Mouse (Mus musculus): Measurements from ENCODE around the gene Gjb1.
"Not testable (repeated sequence)": the region's sequence is repeated elsewhere in the genome, so short reads cannot be mapped to it uniquely, and the experiment has no call there.

The Gjb1 gene

DNA sequence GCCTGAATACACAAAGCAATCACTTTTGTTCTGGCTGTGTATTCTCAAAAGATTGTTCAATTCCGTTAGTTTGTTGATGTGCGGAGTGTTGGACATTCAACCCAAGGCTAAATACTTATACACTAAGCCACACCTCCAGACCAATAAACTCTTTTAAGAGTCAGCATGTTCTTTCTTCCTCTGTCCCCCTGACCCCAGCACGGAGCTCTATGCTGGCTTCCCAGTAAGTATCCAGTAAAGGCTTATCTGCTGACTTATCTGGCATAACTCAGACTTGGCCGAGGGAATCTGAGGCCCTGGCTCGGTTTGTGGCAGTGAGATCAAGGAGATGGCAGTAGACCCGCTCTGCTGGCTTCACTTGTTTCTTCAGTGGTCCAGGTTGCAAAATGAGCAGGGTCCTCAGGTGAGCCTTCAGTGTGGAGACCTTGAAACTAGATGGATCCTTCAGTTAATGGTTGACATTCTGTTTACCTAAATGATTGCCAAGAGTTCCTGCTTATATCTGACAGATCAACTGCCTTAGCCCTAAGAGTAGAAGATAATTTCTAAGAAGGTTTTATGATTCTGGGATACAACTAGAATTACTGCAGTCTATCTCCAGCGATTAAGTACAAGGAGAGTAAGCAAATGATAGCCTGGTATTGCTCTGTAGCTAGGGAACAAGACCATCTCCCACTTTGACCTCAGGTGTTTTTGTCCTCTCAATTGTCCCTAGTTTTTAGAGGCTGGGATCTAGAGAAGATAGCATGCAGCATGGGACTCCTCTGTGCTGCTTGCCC is at the start of gene Gjb1:
TSS of gene Gjb1 (plus strand) at position 189 of the 779 bp plus-strand sequence.
- in situ Hi-C loops (cut with MboI; ENCODE audit: low pct_unique_long_range_greater_than_20kb in 1 of 2, low sequenced_read_pairs in 2 of 2, unreplicated experiment in 1 of 2): no loop called here

- in situ Hi-C loops (cut with MboI; ENCODE audit: low pct_unique_long_range_greater_than_20kb in 1 of 2, low sequenced_read_pairs in 2 of 2, unreplicated experiment in 1 of 2): loop anchor here (5.0 to 10.0 kb wide), 3 partner anchors 195 to 255 kb away; no protein-coding TSS in a partner anchor
These were observed 46.7 kb upstream of the Gjb1 start for GRCm38 (mm10) chrX:101329372-101330028.

GRCm38 (mm10) chrX:101332031-101332374 is 44.2 kb upstream of the Gjb1 start:
- in situ Hi-C loops (cut with MboI; ENCODE audit: low pct_unique_long_range_greater_than_20kb in 1 of 2, low sequenced_read_pairs in 2 of 2, unreplicated experiment in 1 of 2): loop anchor here (5.0 to 10.0 kb wide), 3 partner anchors 197 to 257 kb away; no protein-coding TSS in a partner anchor

GRCm38 (mm10) chrX:101332375-101333211 is 43.6 kb upstream of the Gjb1 start:
- in situ Hi-C loops (cut with MboI; ENCODE audit: low pct_unique_long_range_greater_than_20kb in 1 of 2, low sequenced_read_pairs in 2 of 2, unreplicated experiment in 1 of 2): loop anchor here (5.0 to 10.0 kb wide), 3 partner anchors 198 to 258 kb away; no protein-coding TSS in a partner anchor

- in situ Hi-C loops (cut with MboI; ENCODE audit: low pct_unique_long_range_greater_than_20kb in 1 of 2, low sequenced_read_pairs in 2 of 2, unreplicated experiment in 1 of 2): loop anchor here (5.0 to 10.0 kb wide), 3 partner anchors 200 to 260 kb away; no protein-coding TSS in a partner anchor
These were observed 41.6 kb upstream of the Gjb1 start for GRCm38 (mm10) chrX:101334606-101335005.

DNA sequence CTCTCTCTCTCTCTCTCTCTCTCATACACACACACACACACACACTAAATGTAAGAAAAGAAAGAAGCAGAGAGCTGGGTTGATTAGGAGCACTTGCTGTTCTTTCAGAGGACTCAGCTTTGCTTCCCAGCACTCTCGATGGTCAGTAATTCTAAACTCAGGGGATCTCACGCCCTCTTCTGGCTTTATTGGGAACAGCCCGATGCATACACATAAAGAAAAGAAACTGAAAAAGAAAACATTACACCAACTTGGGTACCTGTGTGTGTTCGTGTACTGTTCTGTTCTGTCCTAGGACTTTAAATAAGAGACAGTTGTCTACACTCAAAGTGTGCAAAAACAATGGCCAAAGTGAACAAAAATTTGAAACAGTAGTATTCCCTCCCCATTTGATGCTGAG is 37.5 kb upstream of the Gjb1 start:
- in situ Hi-C loops (cut with MboI; ENCODE audit: low pct_unique_long_range_greater_than_20kb in 1 of 2, low sequenced_read_pairs in 2 of 2, unreplicated experiment in 1 of 2): loop anchor here (10.0 kb wide), 2 partner anchors 204 to 264 kb away; no protein-coding TSS in a partner anchor

DNA sequence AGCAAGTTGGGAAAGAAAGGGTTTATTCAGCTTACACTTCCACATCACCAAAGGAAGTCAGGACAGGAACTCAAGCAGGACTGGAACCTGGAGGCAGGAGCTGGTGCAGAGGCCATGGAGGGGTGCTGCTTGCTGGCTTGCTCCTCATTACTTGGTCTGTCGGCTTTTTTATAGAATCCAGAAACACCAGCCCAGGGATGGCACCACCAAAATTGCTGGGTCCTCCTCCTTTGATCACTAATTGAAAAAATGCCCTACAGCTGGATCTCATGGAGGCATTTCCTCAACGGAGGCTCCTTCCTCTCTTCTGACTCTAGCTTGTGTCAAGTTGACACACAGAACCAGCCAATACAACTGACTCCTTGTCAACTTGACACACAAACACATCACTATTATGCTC is 33.3 kb upstream of the Gjb1 start:
- in situ Hi-C loops (cut with MboI; ENCODE audit: low pct_unique_long_range_greater_than_20kb in 1 of 2, low sequenced_read_pairs in 2 of 2, unreplicated experiment in 1 of 2): not testable (repeated sequence)

DNA sequence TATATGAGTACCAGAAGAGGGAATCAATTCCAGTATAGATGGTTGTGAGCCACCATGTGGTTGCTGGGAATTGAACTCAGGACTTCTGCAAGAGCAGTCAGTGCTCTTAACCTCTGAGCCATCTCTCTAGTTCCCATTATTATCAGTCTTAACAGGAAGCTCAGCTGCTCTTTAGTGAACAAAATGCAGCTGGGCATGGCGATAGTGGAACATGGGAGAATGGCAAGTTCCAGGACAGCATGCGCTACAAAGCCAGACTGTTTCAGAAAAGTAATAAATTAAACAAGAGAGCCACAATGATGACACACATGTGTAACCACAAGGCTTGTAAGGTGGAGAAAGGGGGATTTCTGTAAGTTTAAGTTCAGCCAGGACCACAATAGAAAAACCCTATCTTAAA is 30.7 kb upstream of the Gjb1 start:
- in situ Hi-C loops (cut with MboI; ENCODE audit: low pct_unique_long_range_greater_than_20kb in 1 of 2, low sequenced_read_pairs in 2 of 2, unreplicated experiment in 1 of 2): no loop called here

- in situ Hi-C loops (cut with MboI; ENCODE audit: low pct_unique_long_range_greater_than_20kb in 1 of 2, low sequenced_read_pairs in 2 of 2, unreplicated experiment in 1 of 2): no loop called here
These were observed 29.7 kb upstream of the Gjb1 start for GRCm38 (mm10) chrX:101346475-101346874.

DNA sequence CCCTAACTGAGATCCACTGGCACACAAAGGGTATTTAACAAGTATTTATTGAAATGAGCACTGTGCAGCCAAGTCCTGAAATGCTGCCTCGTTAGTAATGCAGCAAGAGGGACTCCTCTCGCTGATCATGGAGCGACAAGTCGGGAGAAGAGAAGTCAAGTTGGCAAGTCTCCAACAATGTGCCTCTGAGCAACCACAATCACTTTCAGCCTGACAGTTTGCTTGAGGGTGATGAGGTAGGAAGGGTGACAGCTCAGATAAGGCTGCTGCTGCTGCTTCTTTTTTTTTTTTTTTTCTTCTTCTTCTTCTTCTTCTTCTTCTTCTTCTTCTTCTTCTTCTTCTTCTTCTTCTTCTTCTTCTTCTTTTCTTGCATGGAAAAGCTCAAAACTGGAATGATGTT is 25.0 kb upstream of the Gjb1 start:
- in situ Hi-C loops (cut with MboI; ENCODE audit: low pct_unique_long_range_greater_than_20kb in 1 of 2, low sequenced_read_pairs in 2 of 2, unreplicated experiment in 1 of 2): no loop called here

GRCm38 (mm10) chrX:101358902-101359301 is 17.3 kb upstream of the Gjb1 start:
- in situ Hi-C loops (cut with MboI; ENCODE audit: low pct_unique_long_range_greater_than_20kb in 1 of 2, low sequenced_read_pairs in 2 of 2, unreplicated experiment in 1 of 2): not testable (repeated sequence)

- in situ Hi-C loops (cut with MboI; ENCODE audit: low pct_unique_long_range_greater_than_20kb in 1 of 2, low sequenced_read_pairs in 2 of 2, unreplicated experiment in 1 of 2): no loop called here
These were observed 7.2 kb upstream of the Gjb1 start for GRCm38 (mm10) chrX:101369001-101369400.

- in situ Hi-C loops (cut with MboI; ENCODE audit: low pct_unique_long_range_greater_than_20kb in 1 of 2, low sequenced_read_pairs in 2 of 2, unreplicated experiment in 1 of 2): no loop called here
These were observed 5.6 kb upstream of the Gjb1 start for GRCm38 (mm10) chrX:101370573-101370972.

GRCm38 (mm10) chrX:101372946-101373345 is 3.2 kb upstream of the Gjb1 start:
- in situ Hi-C loops (cut with MboI; ENCODE audit: low pct_unique_long_range_greater_than_20kb in 1 of 2, low sequenced_read_pairs in 2 of 2, unreplicated experiment in 1 of 2): no loop called here

DNA sequence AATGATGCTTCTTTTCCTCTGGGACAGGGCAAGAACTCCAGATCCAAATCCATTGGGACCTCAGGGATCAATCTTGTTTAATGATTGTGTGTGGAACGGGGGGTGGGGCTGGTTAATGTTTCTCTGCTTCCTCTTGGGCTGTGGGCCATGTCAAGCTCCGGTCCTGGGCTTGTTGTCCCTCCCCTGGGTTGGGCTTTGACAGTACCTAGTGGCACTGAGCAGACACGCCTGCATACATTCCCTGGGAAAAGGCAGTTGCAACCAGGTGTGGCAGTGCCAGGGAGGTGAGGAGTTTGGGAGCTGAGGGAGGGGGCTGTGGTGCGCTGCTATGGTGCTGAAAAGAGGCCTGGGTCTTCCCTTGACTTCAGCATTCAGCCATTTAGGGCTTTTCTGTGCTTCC is 898 bp downstream of the Gjb1 start:
- in situ Hi-C loops (cut with MboI; ENCODE audit: low pct_unique_long_range_greater_than_20kb in 1 of 2, low sequenced_read_pairs in 2 of 2, unreplicated experiment in 1 of 2): no loop called here

DNA sequence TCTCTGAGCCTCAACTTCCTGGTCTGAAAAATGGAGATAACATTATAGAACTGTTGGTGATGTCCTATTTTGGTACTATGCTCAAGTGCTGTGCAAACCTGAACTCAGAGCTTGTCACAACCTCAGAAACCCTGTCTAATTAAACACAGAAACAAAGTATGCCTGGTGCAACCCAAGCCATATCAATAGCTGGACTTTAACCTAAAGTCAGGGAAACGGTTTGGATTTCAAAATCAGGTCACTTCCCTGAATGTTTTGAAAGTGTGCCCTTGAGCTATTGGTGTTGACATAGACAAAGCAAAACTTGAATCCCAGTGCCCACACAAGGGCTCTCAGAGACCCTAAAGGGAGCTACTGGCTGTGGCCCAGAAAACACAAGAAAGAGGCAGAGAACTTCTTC is 3.6 kb downstream of the Gjb1 start:
- in situ Hi-C loops (cut with MboI; ENCODE audit: low pct_unique_long_range_greater_than_20kb in 1 of 2, low sequenced_read_pairs in 2 of 2, unreplicated experiment in 1 of 2): no loop called here

GRCm38 (mm10) chrX:101383455-101383854 is 7.3 kb downstream of the Gjb1 start:
- in situ Hi-C loops (cut with MboI; ENCODE audit: low pct_unique_long_range_greater_than_20kb in 1 of 2, low sequenced_read_pairs in 2 of 2, unreplicated experiment in 1 of 2): no loop called here

GRCm38 (mm10) chrX:101384439-101385137 is 8.4 kb downstream of the Gjb1 start:
- in situ Hi-C loops (cut with MboI; ENCODE audit: low pct_unique_long_range_greater_than_20kb in 1 of 2, low sequenced_read_pairs in 2 of 2, unreplicated experiment in 1 of 2): no loop called here
